Mouse (Mus musculus): ENCODE results near the gene Tmem130. TPM values are rescaled to one million over a fixed set of nuclear protein-coding genes. Genes with fewer than 3 reads are reported as not detected.

The Tmem130 gene
- polyA plus RNA-seq, 1 experiment from 2014 or later = 0.86 TPM

DNA sequence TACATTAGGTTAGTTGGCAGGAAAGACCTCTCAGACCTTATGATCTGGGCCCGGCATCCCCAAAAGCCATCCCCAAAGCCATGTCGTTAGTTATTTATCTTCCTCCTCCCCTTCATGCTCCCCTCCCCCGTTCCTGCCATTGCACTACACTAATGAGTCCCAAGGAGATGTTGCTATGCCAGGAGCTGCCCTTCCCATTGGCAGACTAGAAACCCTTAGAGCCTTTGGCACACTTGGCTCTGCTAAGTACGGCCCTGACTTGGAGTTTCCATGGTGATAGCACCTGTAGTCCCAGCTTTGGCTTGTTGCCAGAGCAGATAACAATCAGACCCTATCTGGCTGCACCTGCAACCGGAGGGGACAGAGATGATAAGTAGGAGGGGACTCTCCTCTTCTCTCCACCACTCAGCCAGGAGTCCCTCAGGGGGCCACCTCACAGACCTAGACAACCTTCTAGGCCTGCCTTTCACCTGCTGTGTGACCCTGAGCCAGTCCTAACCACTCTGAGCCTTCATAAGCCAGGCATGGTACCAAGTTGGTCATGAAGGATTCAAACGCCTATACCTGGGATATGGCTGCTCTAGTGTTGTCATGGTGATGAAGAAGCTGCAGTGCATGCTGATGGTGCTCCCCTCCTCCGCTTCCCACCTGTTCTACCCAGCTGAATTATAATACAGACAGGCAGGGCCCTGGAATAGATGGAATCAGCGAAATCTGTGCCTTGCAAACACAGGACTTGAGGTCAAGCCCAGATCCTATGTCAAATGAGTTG, 66.1 kb downstream of the Tmem130 start:
- DNase-seq (ENCODE audit: low spot score) (no peak), ATAC-seq (replicated peaks; ENCODE audit: low FRiP score) (no peak)
- Histone ChIP-seq H3K4me2 (no peak overlapping the region), H3K4me3 (ENCODE audit: low read depth, low read length) (no peak overlapping the region), H3K9ac (ENCODE audit: low read depth, low read length) (no peak overlapping the region), H3K27ac (ENCODE audit: low read depth, low read length) (no peak overlapping the region), H3K27me3 (replicated peaks; ENCODE audit: control insufficient read depth, insufficient read depth, low read length) (no peaks in the 10 kb centered on the region), H3K9me3 (ENCODE audit: control insufficient read depth, low read length) (no peaks in the 10 kb centered on the region), H3K4me1 (replicated peaks; ENCODE audit: control insufficient read depth, insufficient read depth, low read length) (no peaks in the 10 kb centered on the region), H3K36me3 (ENCODE audit: control insufficient read depth, insufficient read depth, low read length) (no peaks in the 10 kb centered on the region)
- WGBS = 66% methylated on average over 8 of the region's 8 CpGs

DNA sequence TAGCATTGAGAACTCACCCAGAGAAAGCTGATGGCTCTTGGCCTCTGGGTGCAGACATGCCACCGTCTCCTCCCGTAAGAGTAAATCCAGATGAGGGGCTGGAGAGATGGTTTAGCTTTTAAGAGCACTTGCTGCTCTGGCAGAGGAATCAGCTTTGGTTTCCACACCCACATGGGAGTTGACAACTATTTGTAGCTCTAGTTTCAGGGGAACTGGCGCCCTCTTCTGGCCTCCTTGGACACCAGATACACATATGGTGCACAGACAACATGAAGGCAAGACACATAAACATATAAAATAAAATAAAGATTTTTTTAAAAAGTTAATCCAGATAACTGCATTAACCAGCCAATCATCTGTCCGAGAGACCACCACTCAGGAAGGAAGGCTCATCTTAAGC, 67.5 kb downstream of the Tmem130 start:
- no peak overlapping the region for H3K4me3 ChIP-seq (ENCODE audit: low read depth, low read length)
- no peak overlapping the region for H3K27ac ChIP-seq (ENCODE audit: low read depth, low read length)
- H3K36me3 ChIP-seq (ENCODE audit: control insufficient read depth, insufficient read depth, low read length) = no peaks in the 10 kb centered on the region
- 58% methylated on average over 4 of the region's 4 CpGs for WGBS
- DNase-seq (ENCODE audit: low spot score) = no peak
- H3K27me3 ChIP-seq (replicated peaks; ENCODE audit: control insufficient read depth, insufficient read depth, low read length) = no peaks in the 10 kb centered on the region
- H3K9ac ChIP-seq (ENCODE audit: low read depth, low read length) = no peak overlapping the region
- no peak for ATAC-seq (replicated peaks; ENCODE audit: low FRiP score)
- no peaks in the 10 kb centered on the region for H3K9me3 ChIP-seq (ENCODE audit: control insufficient read depth, low read length)
- H3K4me1 ChIP-seq (replicated peaks; ENCODE audit: control insufficient read depth, insufficient read depth, low read length) = no peaks in the 10 kb centered on the region
- H3K4me2 ChIP-seq = no peak overlapping the region

GRCm38 (mm10) chr5:144691421-144691820, 70.2 kb downstream of the Tmem130 start:
- Histone ChIP-seq H3K9ac (ENCODE audit: low read depth, low read length) (no peak overlapping the region), H3K27me3 (replicated peaks; ENCODE audit: control insufficient read depth, insufficient read depth, low read length) (no peaks in the 10 kb centered on the region), H3K4me3 (ENCODE audit: low read depth, low read length) (no peak overlapping the region), H3K4me1 (replicated peaks; ENCODE audit: control insufficient read depth, insufficient read depth, low read length) (no peaks in the 10 kb centered on the region), H3K36me3 (ENCODE audit: control insufficient read depth, insufficient read depth, low read length) (no peaks in the 10 kb centered on the region), H3K27ac (ENCODE audit: low read depth, low read length) (no peak overlapping the region), H3K9me3 (ENCODE audit: control insufficient read depth, low read length) (no peaks in the 10 kb centered on the region), H3K4me2 (no peak overlapping the region)
- no peak for ATAC-seq (replicated peaks; ENCODE audit: low FRiP score)
- no peak for DNase-seq (ENCODE audit: low spot score)
- WGBS = 75% methylated on average over 4 of the region's 4 CpGs

DNA sequence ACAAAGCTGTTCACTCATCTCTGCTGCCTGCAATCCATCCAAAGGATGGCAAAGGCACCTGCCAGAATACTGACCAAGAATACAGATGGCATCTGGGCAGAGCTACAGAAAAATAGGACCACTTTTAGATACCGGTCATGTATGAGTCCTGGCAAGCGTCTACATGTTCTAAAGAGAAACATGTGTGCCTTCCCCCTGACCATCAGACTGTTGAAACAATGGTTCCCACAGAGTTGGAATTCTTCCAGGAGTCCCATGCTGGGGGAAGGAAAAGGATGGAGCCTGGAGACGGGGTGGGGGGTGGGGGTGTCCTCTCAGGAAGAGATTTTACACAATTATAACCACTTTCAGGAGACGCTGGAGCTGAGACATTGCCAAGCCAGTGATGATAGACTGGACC, 73.2 kb downstream of the Tmem130 start:
- no peak overlapping the region for H3K9ac ChIP-seq (ENCODE audit: low read depth, low read length)
- no peak for DNase-seq (ENCODE audit: low spot score)
- 71% methylated on average over 4 of the region's 4 CpGs for WGBS

More for the DNA sequence above, 73.2 kb downstream of the Tmem130 start:
- H3K27ac ChIP-seq (ENCODE audit: low read depth, low read length) = no peak overlapping the region
- H3K9me3 ChIP-seq (ENCODE audit: control insufficient read depth, low read length) = no peaks in the 10 kb centered on the region
- H3K4me1 ChIP-seq (replicated peaks; ENCODE audit: control insufficient read depth, insufficient read depth, low read length) = no peaks in the 10 kb centered on the region
- H3K4me2 ChIP-seq = no peak overlapping the region
- H3K4me3 ChIP-seq (ENCODE audit: low read depth, low read length) = no peak overlapping the region
- no peak for ATAC-seq (replicated peaks; ENCODE audit: low FRiP score)
- H3K27me3 ChIP-seq (replicated peaks; ENCODE audit: control insufficient read depth, insufficient read depth, low read length) = no peaks in the 10 kb centered on the region
- no peaks in the 10 kb centered on the region for H3K36me3 ChIP-seq (ENCODE audit: control insufficient read depth, insufficient read depth, low read length)

Other genes starting within 250 kb of the Tmem130 start
- gene Nptx2, start 215.9 kb downstream of the Tmem130 start, polyA plus RNA-seq (2014; fragmentation: Nextera tagmentation; extraction: Ambion mirVana) = 0.07 TPM in 1 of 2 replicates, not detected in the other
- gene Trrap, start 5.9 kb upstream of the Tmem130 start, polyA plus RNA-seq (2014; fragmentation: Nextera tagmentation; extraction: Ambion mirVana) = 58.6 and 64.2 TPM in 2 replicates
- 8.6 and 9.2 TPM in 2 replicates for gene Smurf1, start 204.0 kb upstream of the Tmem130 start, polyA plus RNA-seq (2014; fragmentation: Nextera tagmentation; extraction: Ambion mirVana)